Mouse (Mus musculus) spleen, postnatal 10 days (tissue): ENCODE measurements around the gene Npr2.

ENCODE experiments used
- DNase-seq, 2 experiments: peaks; one replicate each; pipeline ENCODE4 v3.0.0; 2021 to 2022; ENCODE audit warnings: low spot score in 2 of 2

The Npr2 gene

DNA sequence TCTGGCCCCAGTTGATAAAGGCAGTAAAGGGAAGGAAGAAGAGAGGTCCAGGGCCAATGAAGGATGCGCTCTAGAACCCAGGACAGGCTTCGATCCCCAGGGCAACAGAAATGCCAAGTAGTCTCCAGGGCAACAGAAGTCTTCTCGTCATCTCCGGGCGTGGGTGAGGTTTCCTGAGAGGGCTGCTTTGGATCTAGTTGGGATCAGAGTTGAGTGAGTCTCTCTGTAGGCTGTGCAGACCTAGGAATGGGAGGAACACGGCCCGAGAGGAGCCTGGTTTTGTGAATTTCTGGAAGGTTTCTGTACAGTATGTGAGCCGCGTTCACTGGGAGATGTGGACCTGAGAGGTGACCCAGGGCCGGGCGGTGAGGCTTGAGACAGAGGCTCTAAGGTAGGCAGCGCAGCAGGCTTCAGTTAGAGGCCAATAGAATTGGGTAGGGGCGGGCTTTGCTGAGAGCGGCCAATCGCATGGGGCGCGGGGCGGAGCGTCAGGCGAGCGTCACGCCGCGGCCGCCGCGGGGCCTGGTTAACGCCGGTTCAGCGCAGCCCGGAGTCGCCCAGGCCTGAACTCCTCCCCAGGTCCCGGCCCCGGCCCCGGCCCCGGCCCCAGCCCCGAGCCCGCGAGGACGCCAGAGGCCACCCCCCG, 37.2 kb downstream of the Npr2 start, which contains the start of the genes Tmem8b and Fam221b:
Gene Tmem8b, plus strand, starts transcription at position 190 of the 646 bp plus-strand sequence.
Gene Fam221b, minus strand, starts transcription at position 364 of the 646 bp plus-strand sequence.
- DNase-seq: peak; percentile 89 to 93

- DNase-seq: no peak
These were observed 37.7 kb downstream of the Npr2 start for GRCm38 (mm10) chr4:43669428-43669794.

- DNase-seq: peak; percentile 77 to 91
These were observed 40.3 kb downstream of the Npr2 start for GRCm38 (mm10) chr4:43672070-43672469.

GRCm38 (mm10) chr4:43673703-43674102, 42.0 kb downstream of the Npr2 start:
- no peak for DNase-seq

- no peak for DNase-seq
These were observed 43.2 kb downstream of the Npr2 start for GRCm38 (mm10) chr4:43674974-43675373.

- no peak for DNase-seq
These were observed 43.9 kb downstream of the Npr2 start for GRCm38 (mm10) chr4:43675608-43676007.

- no peak for DNase-seq
These were observed 46.8 kb downstream of the Npr2 start for GRCm38 (mm10) chr4:43678541-43678940.

DNA sequence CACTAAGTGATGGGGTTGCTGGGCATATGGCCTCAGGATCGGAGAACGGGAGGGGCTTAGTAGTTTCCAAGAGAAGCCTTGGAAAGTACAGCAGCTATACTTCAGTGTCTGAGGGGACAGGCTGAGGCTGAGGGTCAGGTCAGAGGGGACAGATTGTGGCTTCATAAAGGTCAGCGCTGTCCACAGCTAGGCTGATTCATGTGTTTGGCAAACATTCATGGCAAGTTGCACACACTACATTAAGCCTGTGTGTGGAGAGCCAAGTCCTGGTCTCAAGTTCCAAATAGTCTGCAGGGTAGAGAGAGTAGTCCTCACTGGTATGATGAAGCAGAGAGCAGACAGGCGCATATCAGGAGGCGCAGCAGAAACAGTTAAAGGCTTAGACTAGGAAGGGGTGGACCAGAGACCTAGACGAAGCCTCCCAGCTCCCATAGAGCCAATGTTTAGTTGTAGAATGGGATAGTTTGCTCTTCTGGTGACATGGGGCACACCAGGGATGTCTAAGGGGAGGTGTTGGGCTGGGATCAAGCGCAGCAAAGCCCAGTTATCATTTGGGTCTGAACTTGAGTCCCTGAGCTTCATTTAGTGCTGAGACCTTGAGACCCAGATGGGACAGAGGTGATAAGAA, 47.8 kb downstream of the Npr2 start:
- DNase-seq: no peak

- no peak for DNase-seq
These were observed 58.3 kb downstream of the Npr2 start for GRCm38 (mm10) chr4:43690021-43690420.

DNA sequence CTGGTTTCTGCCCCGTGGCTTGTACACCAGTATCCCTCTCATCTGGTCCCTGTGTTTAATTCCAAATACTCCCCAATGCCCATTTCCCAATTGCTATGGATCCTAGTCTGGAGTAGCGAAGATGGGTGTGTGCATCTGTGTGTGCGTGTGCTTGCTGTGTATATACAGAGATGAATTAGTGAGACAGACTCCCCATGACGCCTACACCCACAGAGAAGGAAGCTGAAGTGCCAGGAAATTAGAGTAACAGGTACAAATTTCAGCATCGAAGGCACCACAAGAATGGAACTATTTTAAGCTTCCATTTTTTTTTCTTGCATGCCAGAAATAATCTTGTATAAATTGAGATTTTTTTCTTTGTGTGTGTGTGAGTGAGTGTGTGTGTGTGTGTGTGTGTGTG, 59.3 kb downstream of the Npr2 start:
- no peak for DNase-seq

DNA sequence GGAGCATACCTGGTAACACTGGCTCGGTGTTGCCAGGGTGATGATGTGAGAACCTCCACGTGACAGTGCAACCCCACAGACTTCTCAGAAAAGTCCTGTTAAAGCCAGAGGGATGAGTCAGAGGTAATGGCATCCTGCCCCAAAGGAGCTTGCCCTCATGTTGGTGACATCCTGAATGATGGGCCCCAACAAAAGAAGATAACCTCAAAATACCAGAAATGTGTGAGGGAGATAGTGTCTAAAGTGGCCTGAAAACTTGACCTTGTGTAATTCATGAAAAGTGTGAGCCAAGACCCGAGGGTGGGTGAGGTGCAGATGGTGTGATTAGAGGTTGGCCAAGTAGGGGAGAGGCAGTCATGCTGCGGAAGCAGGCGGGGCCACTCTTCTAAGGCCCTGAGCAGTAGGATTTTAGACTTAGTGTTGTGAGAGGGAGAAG, 62.1 kb downstream of the Npr2 start:
- DNase-seq: no peak

DNA sequence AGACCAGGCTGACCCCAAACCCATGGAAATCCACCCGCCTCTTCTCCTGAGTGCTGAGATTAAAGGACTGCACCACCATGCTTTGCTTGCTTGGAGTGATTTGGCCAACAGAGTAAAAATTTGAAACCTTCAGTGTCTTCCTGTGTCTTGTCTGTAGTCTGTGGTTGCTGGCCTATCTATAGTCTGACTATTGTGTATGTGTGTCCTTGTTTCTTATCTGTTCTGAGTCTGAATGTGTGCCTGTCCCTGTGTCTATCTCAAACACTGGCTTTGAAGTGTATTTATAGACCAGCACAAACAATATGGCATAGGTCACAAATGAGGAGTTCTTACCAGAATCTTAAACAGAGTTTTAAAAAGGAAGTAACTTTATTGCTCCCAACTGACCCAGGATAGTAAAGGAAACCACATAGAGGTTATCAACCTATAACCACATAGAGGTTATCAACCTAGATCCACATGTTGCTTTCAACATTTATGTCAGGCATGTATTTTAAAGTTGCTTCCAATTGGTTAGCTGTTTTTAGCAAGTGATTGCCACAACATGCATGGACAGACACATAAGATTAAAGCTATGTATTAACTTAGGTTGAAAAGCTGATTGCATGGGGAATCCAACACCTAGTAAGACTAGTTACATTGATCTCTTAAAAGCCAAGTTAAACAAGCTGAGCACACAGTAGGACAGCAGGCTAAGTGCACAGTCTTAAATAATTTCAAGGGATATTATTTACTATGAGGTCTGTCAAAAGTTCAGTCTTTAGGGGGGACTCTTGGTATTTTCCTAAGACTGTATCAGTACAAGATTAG, 62.9 kb downstream of the Npr2 start:
- no peak for DNase-seq

DNA sequence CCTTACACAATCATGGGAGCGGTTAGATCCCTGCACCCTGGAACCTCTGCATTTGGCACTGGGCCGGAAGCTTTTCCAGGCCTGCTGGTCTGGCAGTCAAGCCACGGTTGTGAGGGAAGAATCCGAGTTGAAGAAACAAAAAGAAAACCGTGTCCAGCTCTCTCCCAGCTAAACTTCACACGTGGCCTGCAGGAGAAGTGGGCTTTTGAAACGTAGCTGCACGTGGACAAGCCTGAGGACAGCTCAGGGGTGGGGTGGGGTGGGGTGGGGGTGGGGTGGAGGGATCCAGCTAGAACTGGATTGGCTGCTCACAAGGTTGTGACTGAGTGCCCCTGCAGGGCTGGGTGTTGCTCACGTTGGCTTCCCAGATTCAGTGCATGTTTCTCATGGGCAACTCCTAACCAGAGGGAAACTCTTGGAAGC, 63.5 kb downstream of the Npr2 start:
- DNase-seq: no peak

DNA sequence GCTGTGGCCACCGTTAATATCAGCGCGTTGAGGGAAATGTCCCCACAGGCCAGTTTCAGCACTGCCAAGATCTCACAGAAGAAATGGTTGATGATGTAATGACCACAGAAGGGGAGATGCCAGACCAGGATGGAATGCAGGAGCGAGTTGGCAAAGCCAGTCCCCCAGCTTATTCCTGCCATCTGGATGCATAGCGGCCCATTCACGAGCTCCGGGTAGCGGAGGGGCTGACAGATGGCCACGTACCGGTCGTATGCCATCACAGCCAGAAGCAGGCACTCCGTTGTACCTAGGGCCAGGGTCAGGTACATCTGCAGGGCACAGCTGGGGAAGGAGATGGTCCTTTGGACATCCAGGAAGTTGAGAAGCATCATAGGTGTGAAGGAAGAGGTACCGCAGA, 64.8 kb downstream of the Npr2 start:
- DNase-seq: no peak

DNA sequence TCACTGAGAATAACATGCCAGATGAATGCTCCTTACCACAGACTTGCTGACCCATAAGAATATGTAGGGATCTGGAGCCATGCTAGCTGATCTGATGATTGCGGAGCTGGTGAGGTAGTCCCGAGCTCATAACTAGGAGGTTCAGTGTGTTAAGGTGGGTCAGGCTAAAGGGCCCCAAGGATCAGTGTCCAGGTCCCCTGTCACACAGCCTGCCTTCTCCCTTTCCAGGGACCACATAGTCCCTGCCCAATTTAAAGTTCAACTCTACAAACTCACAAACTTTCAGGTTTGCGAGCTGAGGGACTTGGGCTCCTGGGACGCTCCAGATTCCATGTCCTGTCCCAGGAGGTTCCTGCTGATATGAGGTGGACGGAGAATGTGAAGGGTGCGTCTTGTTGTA, 69.0 kb downstream of the Npr2 start, which contains the start of gene Olfr70:
Gene Olfr70, minus strand, starts transcription at position 101 of the 400 bp plus-strand sequence.
- DNase-seq: no peak
